Mouse (Mus musculus): ENCODE measurements at regions not wholly inside any gene's neighbourhood (a gene's known extent, or its start where the extent isn't known, plus 50 kb on each side); places are given as distances from the start of the nearest gene placed in this dataset.
A peak's percentile ranks its signal among the peaks of the same experiment; 100 is the strongest.

- DNase-seq = peak in 1 of 2 experiments; percentile 7
These were observed 2126.3 kb upstream of the Lrrc6 start for GRCm38 (mm10) chr15:68626976-68627375.

- no peak for DNase-seq
These were observed 2124.1 kb upstream of the Lrrc6 start for GRCm38 (mm10) chr15:68624831-68625230.

GRCm38 (mm10) chr15:68620417-68621214 is 2119.9 kb upstream of the Lrrc6 start:
- no peak for DNase-seq

- peak; percentile 13 to 20 for DNase-seq
These were observed 2105.5 kb upstream of the Lrrc6 start for GRCm38 (mm10) chr15:68606110-68606791.

- no peak for DNase-seq
These were observed 2104.8 kb upstream of the Lrrc6 start for GRCm38 (mm10) chr15:68605478-68605877.

- DNase-seq = no peak
These were observed 2081.5 kb upstream of the Lrrc6 start for GRCm38 (mm10) chr15:68582177-68582576.

- no peak for DNase-seq
These were observed 2078.8 kb upstream of the Lrrc6 start for GRCm38 (mm10) chr15:68579486-68579885.

GRCm38 (mm10) chr15:68560654-68561053 is 2059.9 kb upstream of the Lrrc6 start:
- DNase-seq = no peak

GRCm38 (mm10) chr15:68556133-68556532 is 2055.4 kb upstream of the Lrrc6 start:
- no peak for DNase-seq

- DNase-seq = no peak
These were observed 2035.3 kb upstream of the Lrrc6 start for GRCm38 (mm10) chr15:68536055-68536325.

GRCm38 (mm10) chr15:68535297-68536054 is 2034.8 kb upstream of the Lrrc6 start:
- no peak for DNase-seq

- DNase-seq = no peak
These were observed 2020.0 kb upstream of the Lrrc6 start for GRCm38 (mm10) chr15:68520759-68521158.

- DNase-seq = no peak
These were observed 2011.7 kb upstream of the Lrrc6 start for GRCm38 (mm10) chr15:68512431-68512830.

- no peak for DNase-seq
These were observed 2007.5 kb upstream of the Lrrc6 start for GRCm38 (mm10) chr15:68508190-68508589.

- DNase-seq = no peak
These were observed 2005.4 kb upstream of the Lrrc6 start for GRCm38 (mm10) chr15:68506093-68506492.

- DNase-seq = no peak
These were observed 1995.7 kb upstream of the Lrrc6 start for GRCm38 (mm10) chr15:68496438-68496837.

GRCm38 (mm10) chr15:68484789-68485188 is 1984.1 kb upstream of the Lrrc6 start:
- no peak for DNase-seq

- DNase-seq = no peak
These were observed 1977.0 kb upstream of the Lrrc6 start for GRCm38 (mm10) chr15:68477745-68478144.

GRCm38 (mm10) chr15:68471928-68472327 is 1971.2 kb upstream of the Lrrc6 start:
- no peak for DNase-seq

- DNase-seq = no peak
These were observed 1962.1 kb upstream of the Lrrc6 start for GRCm38 (mm10) chr15:68462851-68463250.

GRCm38 (mm10) chr15:68457239-68457638 is 1956.5 kb upstream of the Lrrc6 start:
- no peak for DNase-seq

- no peak for DNase-seq
These were observed 1951.3 kb upstream of the Lrrc6 start for GRCm38 (mm10) chr15:68451971-68452370.

- DNase-seq = no peak
These were observed 1944.6 kb upstream of the Lrrc6 start for GRCm38 (mm10) chr15:68445341-68445740.

- no peak for DNase-seq
These were observed 1939.9 kb upstream of the Lrrc6 start for GRCm38 (mm10) chr15:68440636-68441035.
